In the genomic region with DNA sequence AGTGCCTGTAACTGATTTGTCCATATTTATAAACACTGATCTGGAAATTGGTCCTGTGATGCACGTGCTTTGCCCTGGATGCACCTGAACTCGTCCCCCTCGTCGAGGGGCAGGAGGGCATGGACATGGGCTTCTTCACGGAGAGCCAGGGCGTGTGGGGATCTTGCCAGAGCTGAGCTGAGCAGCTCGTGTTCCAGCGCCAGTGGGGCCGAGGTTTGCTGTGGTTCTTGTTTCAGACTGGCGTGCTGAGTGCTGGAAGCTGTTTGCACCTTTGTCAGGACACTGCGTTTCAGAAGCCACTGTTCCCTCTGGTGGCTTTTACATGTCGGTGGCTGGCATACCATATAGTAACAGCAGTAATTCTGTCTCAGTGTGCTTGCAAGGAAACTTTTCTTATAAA, we compare ENCODE assay signal across 26 mouse cellular contexts.
"Had no signal": no experiment of that assay in that cellular context is flagged by ENCODE, and none has a peak within 500 bp of the region (broad histone marks: within the 10 kb centered on the region; RNA-seq: fewer than 3 reads in every experiment).

No protein-coding gene starts in this region.

- H3K4me2 ChIP-seq: embryonic facial prominence, embryonic 12.5 days; embryonic facial prominence, embryonic 13.5 days; embryonic facial prominence, embryonic 15.5 days; forebrain, embryonic 12.5 days; forebrain, embryonic 13.5 days; forebrain, embryonic 15.5 days had no signal

- H3K27ac ChIP-seq: embryonic facial prominence, embryonic 10.5 days; embryonic facial prominence, embryonic 12.5 days; embryonic facial prominence, embryonic 13.5 days; embryonic facial prominence, embryonic 15.5 days; forebrain, embryonic 10.5 days; forebrain, embryonic 12.5 days; forebrain, embryonic 13.5 days; forebrain, embryonic 15.5 days; heart, adult 2 months; heart, embryonic 10.5 days had no signal

- H3K4me1 ChIP-seq: embryonic facial prominence, embryonic 10.5 days; embryonic facial prominence, embryonic 12.5 days; embryonic facial prominence, embryonic 13.5 days; embryonic facial prominence, embryonic 15.5 days; forebrain, embryonic 10.5 days; forebrain, embryonic 12.5 days; forebrain, embryonic 13.5 days; forebrain, embryonic 15.5 days; heart, embryonic 10.5 days had no signal

- H3K27me3 ChIP-seq: embryonic facial prominence, embryonic 12.5 days; embryonic facial prominence, embryonic 13.5 days; embryonic facial prominence, embryonic 15.5 days; forebrain, embryonic 12.5 days; forebrain, embryonic 13.5 days; forebrain, embryonic 15.5 days had no signal

- H3K4me3 ChIP-seq: embryonic facial prominence, embryonic 10.5 days; embryonic facial prominence, embryonic 12.5 days; embryonic facial prominence, embryonic 13.5 days; embryonic facial prominence, embryonic 15.5 days; erythroblast, embryonic 14.5 days; forebrain, embryonic 10.5 days; forebrain, embryonic 12.5 days; forebrain, embryonic 13.5 days; forebrain, embryonic 15.5 days; heart, adult 2 months; heart, embryonic 10.5 days had no signal

- DNase-seq: cerebellum, adult 2 months; cerebellum, adult 8-10 months; cerebellum, adult 9-10 months; cerebellum, adult 9-11 months; cerebellum, postnatal 10 days; cerebellum, postnatal 14 days; cerebellum, postnatal 25 days; cerebellum, postnatal 36 days; embryo, embryonic 11 days; forebrain, postnatal 0 days; gastrocnemius, postnatal 10 days; gastrocnemius, postnatal 14 days; gastrocnemius, postnatal 25 days; heart, adult 11 months; heart, adult 18-20 months; heart, adult 2 months had no signal
